Mouse (Mus musculus): ENCODE results near the gene Anxa11. TPM values are rescaled to one million over a fixed set of nuclear protein-coding genes. Genes with fewer than 3 reads are reported as not detected.
"Not testable (repeated sequence)": the region's sequence is repeated elsewhere in the genome, so short reads cannot be mapped to it uniquely, and the experiment has no call there.

The Anxa11 gene
- polyA plus RNA-seq, 1 experiment from 2014 or later: 54.8 TPM

DNA sequence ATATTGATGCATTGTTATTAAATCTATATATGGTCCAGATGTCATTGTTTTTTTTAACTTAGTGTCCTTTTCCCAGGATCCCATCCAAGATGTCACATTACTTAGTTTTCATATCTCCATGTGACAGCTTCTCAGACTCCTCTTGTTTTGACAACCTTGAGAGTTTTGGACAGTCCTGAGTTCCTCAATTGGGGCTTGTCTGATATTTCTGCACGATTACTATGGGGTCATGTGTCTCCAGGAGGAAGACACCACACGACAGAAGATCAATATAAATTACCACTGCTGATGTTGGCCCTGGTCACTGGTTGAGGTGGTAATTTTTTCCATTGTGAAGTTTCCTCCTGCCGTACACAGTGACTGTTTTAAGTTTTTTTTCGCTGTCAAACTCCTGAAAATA, 377 bp upstream of the Anxa11 start:
- ChIA-PET CTCF (interaction anchor here (0.8 to 2.1 kb wide), 2 partner anchors 10 to 27 kb away, joined by 3 to 6 read pairs; no protein-coding TSS in a partner anchor), POLR2A (interaction anchor here (0.7 kb wide), 1 partner anchor 192 kb away, joined by 3 read pairs; no protein-coding TSS in a partner anchor)
- DNase-seq (ENCODE audit: low read depth, low spot score): no peak
- in situ Hi-C loops (cut with MboI; ENCODE audit: low pct_unique_long_range_greater_than_20kb): no loop called here
- H3K27me3 ChIP-seq: no peaks in the 10 kb centered on the region
- ATAC-seq: no peak
- TF ChIP-seq CTCF (IDR thresholded peaks at IDR 0.05): no peak

- no peak for ATAC-seq
- no peak for DNase-seq (ENCODE audit: low read depth, low spot score)
- POLR2A ChIA-PET: interaction anchor here (0.5 to 1.1 kb wide), 2 partner anchors 11 to 13 kb away, joined by 5 read pairs; no protein-coding TSS in a partner anchor
- no peaks in the 10 kb centered on the region for H3K27me3 ChIP-seq
- in situ Hi-C loops (cut with MboI; ENCODE audit: low pct_unique_long_range_greater_than_20kb): no loop called here
- CTCF ChIA-PET: interaction anchor here (0.9 to 1.8 kb wide), 3 partner anchors 11 to 43 kb away, joined by 3 to 8 read pairs (median 4); no protein-coding TSS in a partner anchor
- no peak for TF ChIP-seq CTCF (IDR thresholded peaks at IDR 0.05)
Observed at GRCm38 (mm10) chr14:25842688-25843003, 690 bp downstream of the Anxa11 start.

- H3K27me3 ChIP-seq: no peaks in the 10 kb centered on the region
- ATAC-seq (no peak), DNase-seq (ENCODE audit: low read depth, low spot score) (no peak)
- POLR2A ChIA-PET: no interaction called here
- CTCF ChIA-PET: interaction anchor here (0.8 to 1.8 kb wide), 3 partner anchors 11 to 14 kb away, joined by 3 to 5 read pairs (median 3); no protein-coding TSS in a partner anchor
- no peak for TF ChIP-seq CTCF (IDR thresholded peaks at IDR 0.05)
- in situ Hi-C loops (cut with MboI; ENCODE audit: low pct_unique_long_range_greater_than_20kb): no loop called here
Observed at GRCm38 (mm10) chr14:25844372-25844771, 2.4 kb downstream of the Anxa11 start.

DNA sequence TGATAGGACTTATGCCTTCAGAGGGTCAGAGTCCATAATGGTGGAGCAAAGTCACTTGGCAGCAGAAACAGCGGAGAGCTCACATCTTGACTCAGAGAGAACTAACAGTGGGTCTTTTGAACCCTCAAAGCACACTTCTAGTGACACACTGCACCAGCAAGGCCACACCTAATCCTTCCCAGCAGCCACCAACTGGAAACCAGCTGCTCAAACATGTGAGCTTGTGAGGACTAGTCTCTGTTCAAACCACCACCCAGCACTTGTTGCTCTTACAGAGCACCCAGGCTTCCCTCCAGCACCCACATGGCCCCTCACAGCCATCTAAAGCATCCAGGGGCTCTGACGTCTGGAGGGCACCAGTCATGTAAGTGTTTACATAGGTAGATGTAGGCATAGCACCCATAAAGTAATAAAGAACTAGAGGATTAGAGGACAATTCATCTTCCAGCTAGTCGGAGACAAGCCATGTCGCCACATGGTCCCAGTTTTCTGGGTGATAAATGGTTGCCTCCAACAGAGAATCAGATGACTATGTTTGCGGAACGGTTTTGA, 4.0 kb downstream of the Anxa11 start:
- POLR2A ChIA-PET: no interaction called here
- H3K27me3 ChIP-seq: no peaks in the 10 kb centered on the region

DNA sequence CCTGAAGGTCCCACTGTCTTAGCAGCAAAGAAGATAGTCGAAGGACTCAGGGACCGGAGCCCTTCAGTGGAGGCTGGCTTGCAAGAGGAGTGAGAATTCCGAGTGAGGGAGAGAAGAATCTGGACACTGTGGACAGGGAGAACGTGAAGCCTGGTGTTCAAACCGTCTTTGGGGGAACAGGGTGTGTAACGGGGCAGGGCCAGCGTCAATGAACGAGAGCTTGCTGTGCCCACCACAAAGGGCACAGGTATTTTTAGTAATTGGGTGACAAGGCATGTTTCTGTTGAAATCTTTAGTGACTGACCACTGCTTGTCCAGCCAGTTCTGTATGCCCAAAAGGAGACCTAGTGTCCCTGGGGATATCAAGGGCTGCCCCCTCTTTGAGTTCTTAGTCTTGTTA, 4.6 kb downstream of the Anxa11 start:
- no peak for TF ChIP-seq CTCF (IDR thresholded peaks at IDR 0.05)
- in situ Hi-C loops (cut with MboI; ENCODE audit: low pct_unique_long_range_greater_than_20kb): no loop called here
- ATAC-seq (no peak), DNase-seq (ENCODE audit: low read depth, low spot score) (no peak)
- ChIA-PET POLR2A (no interaction called here), CTCF (no interaction called here)
- no peaks in the 10 kb centered on the region for H3K27me3 ChIP-seq

More for the DNA sequence above, 4.0 kb downstream of the Anxa11 start:
- in situ Hi-C loops (cut with MboI; ENCODE audit: low pct_unique_long_range_greater_than_20kb): no loop called here
- CTCF ChIA-PET: interaction anchor here (1.3 to 1.8 kb wide), 2 partner anchors 10 to 16 kb away, joined by 3 to 5 read pairs; no protein-coding TSS in a partner anchor
- ATAC-seq (no peak), DNase-seq (ENCODE audit: low read depth, low spot score) (no peak)
- no peak for TF ChIP-seq CTCF (IDR thresholded peaks at IDR 0.05)

GRCm38 (mm10) chr14:25847660-25848059, 5.7 kb downstream of the Anxa11 start:
- DNase-seq (ENCODE audit: low read depth, low spot score) (no peak), ATAC-seq (no peak)
- POLR2A ChIA-PET: no interaction called here
- CTCF ChIA-PET: no interaction called here
- no peak for TF ChIP-seq CTCF (IDR thresholded peaks at IDR 0.05)
- in situ Hi-C loops (cut with MboI; ENCODE audit: low pct_unique_long_range_greater_than_20kb): no loop called here
- H3K27me3 ChIP-seq: no peaks in the 10 kb centered on the region

- ATAC-seq: no peak
- in situ Hi-C loops (cut with MboI; ENCODE audit: low pct_unique_long_range_greater_than_20kb): no loop called here
Observed at GRCm38 (mm10) chr14:25848237-25848636, 6.3 kb downstream of the Anxa11 start.

GRCm38 (mm10) chr14:25848708-25849107, 6.8 kb downstream of the Anxa11 start:
- DNase-seq (ENCODE audit: low read depth, low spot score); H3K27me3 ChIP-seq; ATAC-seq; in situ Hi-C loops (cut with MboI; ENCODE audit: low pct_unique_long_range_greater_than_20kb); POLR2A ChIA-PET: not testable (repeated sequence)
- CTCF ChIA-PET: interaction anchor here (1.7 kb wide), 1 partner anchor 16 kb away, joined by 5 read pairs; no protein-coding TSS in a partner anchor

More at GRCm38 (mm10) chr14:25848237-25848636, 6.3 kb downstream of the Anxa11 start:
- ChIA-PET CTCF (no interaction called here), POLR2A (no interaction called here)
- DNase-seq (ENCODE audit: low read depth, low spot score): no peak
- no peak for TF ChIP-seq CTCF (IDR thresholded peaks at IDR 0.05)
- H3K27me3 ChIP-seq: no peaks in the 10 kb centered on the region

- ATAC-seq: no peak
- POLR2A ChIA-PET: interaction anchor here (0.6 kb wide), 1 partner anchor 677 kb away, joined by 3 read pairs; no protein-coding TSS in a partner anchor
- no peak for DNase-seq (ENCODE audit: low read depth, low spot score)
- no peaks in the 10 kb centered on the region for H3K27me3 ChIP-seq
- no peak for TF ChIP-seq CTCF (IDR thresholded peaks at IDR 0.05)
- CTCF ChIA-PET: interaction anchor here (1.7 kb wide), 1 partner anchor 18 kb away, joined by 5 read pairs; no protein-coding TSS in a partner anchor
- in situ Hi-C loops (cut with MboI; ENCODE audit: low pct_unique_long_range_greater_than_20kb): no loop called here
Observed at GRCm38 (mm10) chr14:25850433-25850832, 8.5 kb downstream of the Anxa11 start.

- DNase-seq (ENCODE audit: low read depth, low spot score) (no peak), ATAC-seq (no peak)
- H3K27me3 ChIP-seq: no peaks in the 10 kb centered on the region
- TF ChIP-seq CTCF (IDR thresholded peaks at IDR 0.05): no peak
- POLR2A ChIA-PET: no interaction called here
- in situ Hi-C loops (cut with MboI; ENCODE audit: low pct_unique_long_range_greater_than_20kb): no loop called here
- CTCF ChIA-PET: no interaction called here
Observed at GRCm38 (mm10) chr14:25851189-25851588, 9.2 kb downstream of the Anxa11 start.

GRCm38 (mm10) chr14:25852121-25852561, 10.2 kb downstream of the Anxa11 start:
- ATAC-seq (no peak), DNase-seq (ENCODE audit: low read depth, low spot score) (no peak)
- ChIA-PET POLR2A (no interaction called here), CTCF (interaction anchor here (1.1 kb wide), 1 partner anchor 17 kb away, joined by 3 read pairs; no protein-coding TSS in a partner anchor)
- no peak for TF ChIP-seq CTCF (IDR thresholded peaks at IDR 0.05)
- in situ Hi-C loops (cut with MboI; ENCODE audit: low pct_unique_long_range_greater_than_20kb): no loop called here
- H3K27me3 ChIP-seq: no peaks in the 10 kb centered on the region
